Mouse (Mus musculus): ENCODE results near the gene Itga6. TPM values are rescaled to one million over a fixed set of nuclear protein-coding genes. Genes with fewer than 3 reads are reported as not detected.
A peak's percentile ranks its signal among the peaks of the same experiment; 100 is the strongest.
"Not testable (repeated sequence)": the region's sequence is repeated elsewhere in the genome, so short reads cannot be mapped to it uniquely, and the experiment has no call there.

Itga6 gene
- total and polyA plus RNA-seq, 2 experiments, result 2.4 to 5.1 TPM

DNA sequence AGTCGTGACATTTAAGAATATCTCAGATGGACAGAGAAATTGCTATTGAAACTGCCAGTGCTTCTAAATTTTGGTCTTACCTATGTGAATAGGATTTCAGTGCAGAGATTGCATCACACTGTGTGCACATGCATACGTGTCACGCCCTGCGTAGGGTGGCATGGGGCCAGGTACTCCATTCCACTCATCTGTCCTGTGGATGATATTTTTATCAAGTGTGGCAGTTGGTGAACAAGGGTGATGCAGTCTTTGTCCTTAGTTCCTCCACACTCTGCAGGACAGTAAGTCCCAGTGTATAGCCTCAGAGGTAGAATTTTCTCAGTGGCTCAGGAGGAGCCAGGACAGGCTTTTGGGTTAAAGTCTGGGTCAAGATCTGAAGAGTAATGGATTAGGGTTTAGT is 90.8 kb downstream of the Itga6 start:
- H3K27ac ChIP-seq (replicated peaks; ENCODE audit: insufficient read depth, low read depth, low read length), result no peak overlapping the region
- no peak overlapping the region for H3K4me3 ChIP-seq (ENCODE audit: insufficient read depth, low read depth, low read length)
- no peaks in the 10 kb centered on the region for H3K27me3 ChIP-seq (ENCODE audit: control insufficient read depth, insufficient read depth, low read length)
- H3K9ac ChIP-seq (ENCODE audit: low read depth, low read length), result no peak overlapping the region
- no peak for DNase-seq (ENCODE audit: extremely low read depth, low read depth, low spot score)
- TF ChIP-seq POLR2A (IDR thresholded peaks at IDR 0.05; ENCODE audit: extremely low read depth, insufficient read depth, low read length) (no peak), CTCF (IDR thresholded peaks at IDR 0.05; ENCODE audit: low read depth, low read length) (no peak)
- H3K4me1 ChIP-seq (ENCODE audit: control insufficient read depth, insufficient read depth, low read length), result no peaks in the 10 kb centered on the region
- no peaks in the 10 kb centered on the region for H3K79me2 ChIP-seq (ENCODE audit: control insufficient read depth, insufficient read depth, low read length)
- 90% methylated on average over 4 of the region's 4 CpGs for WGBS
- no peaks in the 10 kb centered on the region for H3K36me3 ChIP-seq (ENCODE audit: control insufficient read depth, insufficient read depth, low read length)

DNA sequence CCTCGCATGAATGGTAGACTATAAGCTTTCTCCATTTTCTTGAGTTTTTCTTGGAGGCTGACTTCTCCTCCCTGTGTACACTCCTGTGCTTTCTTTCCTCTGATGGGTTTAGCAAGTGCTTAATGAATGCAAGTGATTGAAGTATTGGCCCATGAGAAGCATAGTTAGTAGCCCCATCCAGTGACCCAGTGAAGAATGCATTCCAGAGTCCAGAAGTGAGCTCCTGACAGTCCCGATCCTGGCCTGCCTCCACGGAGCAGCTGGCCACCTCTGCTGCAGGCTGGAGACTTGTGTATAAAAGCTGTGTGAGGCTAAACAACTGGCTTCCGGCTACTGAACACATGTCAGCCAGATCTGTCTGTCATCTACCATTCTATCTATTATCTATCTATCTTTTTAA is 91.8 kb downstream of the Itga6 start:
- Histone ChIP-seq H3K4me1 (ENCODE audit: control insufficient read depth, insufficient read depth, low read length) (no peaks in the 10 kb centered on the region), H3K27me3 (ENCODE audit: control insufficient read depth, insufficient read depth, low read length) (no peaks in the 10 kb centered on the region), H3K79me2 (ENCODE audit: control insufficient read depth, insufficient read depth, low read length) (no peaks in the 10 kb centered on the region), H3K36me3 (ENCODE audit: control insufficient read depth, insufficient read depth, low read length) (no peaks in the 10 kb centered on the region), H3K4me3 (ENCODE audit: insufficient read depth, low read depth, low read length) (no peak overlapping the region), H3K27ac (replicated peaks; ENCODE audit: insufficient read depth, low read depth, low read length) (no peak overlapping the region), H3K9ac (ENCODE audit: low read depth, low read length) (no peak overlapping the region)
- WGBS, result 79% methylated on average over 4 of the region's 4 CpGs
- TF ChIP-seq CTCF (IDR thresholded peaks at IDR 0.05; ENCODE audit: low read depth, low read length) (no peak), POLR2A (IDR thresholded peaks at IDR 0.05; ENCODE audit: extremely low read depth, insufficient read depth, low read length) (no peak)
- DNase-seq (ENCODE audit: extremely low read depth, low read depth, low spot score), result no peak

DNA sequence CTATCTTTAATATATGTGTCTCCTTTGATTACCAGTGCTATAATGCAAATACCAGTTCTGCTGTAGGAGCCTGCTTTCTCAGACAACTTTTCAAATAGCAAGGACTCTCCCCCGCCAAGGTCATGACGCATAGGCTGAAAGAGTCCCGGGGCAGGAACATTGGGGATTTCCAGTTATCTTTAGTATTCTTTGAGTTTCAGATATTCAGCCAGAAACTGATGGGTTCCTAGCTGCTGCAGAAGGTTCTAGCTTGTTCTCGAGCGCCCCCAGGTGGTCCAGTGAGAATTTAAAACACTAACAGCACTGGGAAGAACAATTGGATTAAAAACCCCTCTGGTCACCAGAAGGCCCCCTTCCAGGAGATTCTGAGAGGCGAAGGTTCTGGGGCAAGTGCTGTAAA is 92.4 kb downstream of the Itga6 start:
- no peak overlapping the region for H3K9ac ChIP-seq (ENCODE audit: low read depth, low read length)
- DNase-seq (ENCODE audit: extremely low read depth, low read depth, low spot score), result peak; percentile 13
- H3K27ac ChIP-seq (replicated peaks; ENCODE audit: insufficient read depth, low read depth, low read length), result no peak overlapping the region
- H3K79me2 ChIP-seq (ENCODE audit: control insufficient read depth, insufficient read depth, low read length), result no peaks in the 10 kb centered on the region
- WGBS, result 35% methylated on average over 6 of the region's 6 CpGs
- H3K4me1 ChIP-seq (ENCODE audit: control insufficient read depth, insufficient read depth, low read length), result no peaks in the 10 kb centered on the region
- TF ChIP-seq POLR2A (IDR thresholded peaks at IDR 0.05; ENCODE audit: extremely low read depth, insufficient read depth, low read length), result no peak
- TF ChIP-seq CTCF (IDR thresholded peaks at IDR 0.05; ENCODE audit: low read depth, low read length), result peak; percentile 58; the same call in 1 of the 2 replicates
- H3K27me3 ChIP-seq (ENCODE audit: control insufficient read depth, insufficient read depth, low read length), result no peaks in the 10 kb centered on the region
- H3K36me3 ChIP-seq (ENCODE audit: control insufficient read depth, insufficient read depth, low read length), result no peaks in the 10 kb centered on the region
- no peak overlapping the region for H3K4me3 ChIP-seq (ENCODE audit: insufficient read depth, low read depth, low read length)

DNA sequence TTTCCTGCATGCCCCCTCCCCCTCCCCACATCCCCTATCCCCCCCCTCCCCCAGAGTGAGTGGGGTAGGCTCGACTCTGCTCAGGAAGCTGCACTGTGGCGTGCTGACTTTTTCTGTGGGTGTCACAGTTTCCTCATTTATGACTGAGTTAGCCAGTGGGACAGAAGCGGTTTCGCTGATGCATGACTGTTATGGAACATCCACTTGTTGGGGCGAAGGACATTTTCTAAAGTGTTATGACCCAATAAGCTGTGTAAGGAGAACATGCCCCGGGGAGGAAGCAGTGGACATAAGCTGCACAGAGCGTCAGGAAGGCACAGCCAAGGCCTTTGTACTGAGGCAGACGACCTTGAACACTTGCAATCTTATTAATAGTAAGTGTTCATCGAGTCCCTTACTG is 97.9 kb downstream of the Itga6 start:
- H3K27ac ChIP-seq (replicated peaks; ENCODE audit: insufficient read depth, low read depth, low read length), result no peak overlapping the region
- no peak overlapping the region for H3K9ac ChIP-seq (ENCODE audit: low read depth, low read length)
- H3K79me2 ChIP-seq (ENCODE audit: control insufficient read depth, insufficient read depth, low read length), result no peaks in the 10 kb centered on the region
- DNase-seq (ENCODE audit: extremely low read depth, low read depth, low spot score), result peak; percentile 20
- no peaks in the 10 kb centered on the region; the same call in 1 of the 2 replicates for H3K36me3 ChIP-seq (ENCODE audit: control insufficient read depth, insufficient read depth, low read length)
- no peaks in the 10 kb centered on the region for H3K27me3 ChIP-seq (ENCODE audit: control insufficient read depth, insufficient read depth, low read length)
- TF ChIP-seq POLR2A (IDR thresholded peaks at IDR 0.05; ENCODE audit: extremely low read depth, insufficient read depth, low read length) (no peak), CTCF (IDR thresholded peaks at IDR 0.05; ENCODE audit: low read depth, low read length) (no peak)
- H3K4me1 ChIP-seq (ENCODE audit: control insufficient read depth, insufficient read depth, low read length), result no peaks in the 10 kb centered on the region
- H3K4me3 ChIP-seq (ENCODE audit: insufficient read depth, low read depth, low read length), result no peak overlapping the region
- WGBS, result 76% methylated on average over 9 of the region's 9 CpGs

DNA sequence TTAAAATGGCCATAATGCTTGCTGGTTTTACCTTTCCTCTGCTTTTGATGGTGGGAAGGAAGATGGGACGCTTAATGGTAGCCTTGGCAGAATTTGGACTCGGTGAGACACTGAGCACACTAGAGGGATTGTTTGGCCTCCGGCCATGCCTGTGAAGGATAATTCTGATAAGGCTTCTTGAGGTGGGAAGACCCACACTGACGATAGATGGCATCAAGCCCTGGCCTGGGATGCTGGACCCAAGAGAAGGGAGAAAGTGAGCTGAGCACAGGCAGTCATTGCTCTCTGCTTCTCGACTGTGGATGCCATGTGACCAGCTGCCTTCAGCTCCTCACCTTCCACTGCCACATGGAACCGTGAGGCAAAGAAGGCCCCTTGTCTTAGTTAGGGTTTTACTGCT is 99.5 kb downstream of the Itga6 start:
- no peak for TF ChIP-seq POLR2A (IDR thresholded peaks at IDR 0.05; ENCODE audit: extremely low read depth, insufficient read depth, low read length)
- no peak for TF ChIP-seq CTCF (IDR thresholded peaks at IDR 0.05; ENCODE audit: low read depth, low read length)
- no peaks in the 10 kb centered on the region for H3K27me3 ChIP-seq (ENCODE audit: control insufficient read depth, insufficient read depth, low read length)
- no peak overlapping the region for H3K9ac ChIP-seq (ENCODE audit: low read depth, low read length)
- no peak for DNase-seq (ENCODE audit: extremely low read depth, low read depth, low spot score)
- H3K4me3 ChIP-seq (ENCODE audit: insufficient read depth, low read depth, low read length), result no peak overlapping the region
- peaks cover 1% of the 10 kb centered on the region; the same call in 1 of the 2 replicates for H3K36me3 ChIP-seq (ENCODE audit: control insufficient read depth, insufficient read depth, low read length)
- H3K27ac ChIP-seq (replicated peaks; ENCODE audit: insufficient read depth, low read depth, low read length), result no peak overlapping the region
- H3K79me2 ChIP-seq (ENCODE audit: control insufficient read depth, insufficient read depth, low read length), result no peaks in the 10 kb centered on the region
- H3K4me1 ChIP-seq (ENCODE audit: control insufficient read depth, insufficient read depth, low read length), result no peaks in the 10 kb centered on the region
- whole genome bisulfite sequencing, result 92% methylated on average over 6 of the region's 6 CpGs

DNA sequence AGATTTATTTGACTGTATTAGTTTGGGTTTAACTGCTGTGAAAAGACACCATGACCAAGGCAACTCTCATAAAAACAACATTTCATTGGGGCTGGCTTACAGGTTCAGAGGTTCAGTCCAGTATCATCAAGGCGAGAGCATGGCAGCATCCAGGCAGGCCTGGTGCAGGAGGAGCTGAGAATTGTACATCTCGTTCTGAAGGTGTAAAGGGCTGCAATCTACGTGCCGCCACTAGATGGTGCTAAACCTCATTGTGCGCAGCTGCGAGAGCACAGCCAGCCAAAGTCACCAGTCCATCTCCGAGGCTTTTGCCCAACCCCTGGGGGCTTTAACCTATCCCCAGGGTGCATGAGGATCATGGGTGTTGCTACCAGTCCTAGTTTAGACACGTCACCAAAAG is 106.7 kb downstream of the Itga6 start:
- WGBS, result 4% methylated on average over 7 of the region's 8 CpGs
- H3K9ac ChIP-seq (ENCODE audit: low read depth, low read length); H3K36me3 ChIP-seq (ENCODE audit: control insufficient read depth, insufficient read depth, low read length); H3K4me1 ChIP-seq (ENCODE audit: control insufficient read depth, insufficient read depth, low read length); H3K4me3 ChIP-seq (ENCODE audit: insufficient read depth, low read depth, low read length); H3K27me3 ChIP-seq (ENCODE audit: control insufficient read depth, insufficient read depth, low read length); H3K79me2 ChIP-seq (ENCODE audit: control insufficient read depth, insufficient read depth, low read length); H3K27ac ChIP-seq (replicated peaks; ENCODE audit: insufficient read depth, low read depth, low read length): not testable (repeated sequence)
- peak; percentile 21 for DNase-seq (ENCODE audit: extremely low read depth, low read depth, low spot score)
- peak; percentile 36 for TF ChIP-seq CTCF (IDR thresholded peaks at IDR 0.05; ENCODE audit: low read depth, low read length)
